Mouse (Mus musculus): ENCODE measurements around the gene Setx.
"Not testable (repeated sequence)": the region's sequence is repeated elsewhere in the genome, so short reads cannot be mapped to it uniquely, and the experiment has no call there.

Setx gene

GRCm38 (mm10) chr2:29123907-29124569, at the start of gene Setx:
Gene Setx (plus strand): TSS chr2:29124181.
- DNase-seq, result no peak

GRCm38 (mm10) chr2:29074676-29075075, 49.3 kb upstream of the Setx start:
- no peak for DNase-seq

GRCm38 (mm10) chr2:29075331-29076070, 48.5 kb upstream of the Setx start:
- DNase-seq, result no peak

GRCm38 (mm10) chr2:29076226-29076625, 47.8 kb upstream of the Setx start:
- no peak for DNase-seq

GRCm38 (mm10) chr2:29081965-29082364, 42.0 kb upstream of the Setx start:
- DNase-seq, result no peak

- no peak for DNase-seq
Observed at GRCm38 (mm10) chr2:29086026-29086425, 38.0 kb upstream of the Setx start.

- not testable (repeated sequence) for DNase-seq
Observed at GRCm38 (mm10) chr2:29089276-29089675, 34.7 kb upstream of the Setx start.

GRCm38 (mm10) chr2:29095674-29096073, 28.3 kb upstream of the Setx start:
- no peak for DNase-seq

GRCm38 (mm10) chr2:29096751-29097150, 27.2 kb upstream of the Setx start:
- no peak for DNase-seq

- no peak for DNase-seq
Observed at GRCm38 (mm10) chr2:29097465-29097864, 26.5 kb upstream of the Setx start.

- not testable (repeated sequence) for DNase-seq
Observed at GRCm38 (mm10) chr2:29097955-29098354, 26.0 kb upstream of the Setx start.

- no peak for DNase-seq
Observed at GRCm38 (mm10) chr2:29098786-29099185, 25.2 kb upstream of the Setx start.

- no peak for DNase-seq
Observed at GRCm38 (mm10) chr2:29099646-29100045, 24.3 kb upstream of the Setx start.

- peak in 1 of 2 experiments; percentile 9 for DNase-seq
Observed at GRCm38 (mm10) chr2:29100822-29101534, 23.0 kb upstream of the Setx start.

GRCm38 (mm10) chr2:29102416-29103377, 21.3 kb upstream of the Setx start:
- not testable (repeated sequence) for DNase-seq

GRCm38 (mm10) chr2:29120969-29121368, 3.0 kb upstream of the Setx start:
- DNase-seq, result no peak

GRCm38 (mm10) chr2:29122446-29122845, 1.5 kb upstream of the Setx start:
- DNase-seq, result no peak

- no peak for DNase-seq
Observed at GRCm38 (mm10) chr2:29124571-29124935, 572 bp downstream of the Setx start.

- DNase-seq, result peak; percentile 99 to 100
Observed at GRCm38 (mm10) chr2:29124936-29125701, 1.1 kb downstream of the Setx start.

- DNase-seq, result no peak
Observed at GRCm38 (mm10) chr2:29130118-29130899, 6.3 kb downstream of the Setx start.

GRCm38 (mm10) chr2:29135161-29135560, 11.2 kb downstream of the Setx start:
- DNase-seq, result no peak
